Mouse (Mus musculus) G1E (cell line): ENCODE results near the gene Calcrl. TPM values are rescaled to one million over a fixed set of nuclear protein-coding genes. Genes with fewer than 3 reads are reported as not detected.

ENCODE experiments used
- ATAC-seq: 2 replicates; pipeline ENCODE4 v1.8.0; 2016; ENCODE audit warnings: mild to moderate bottlenecking; ENCODE audit not compliant: insufficient number of reproducible peaks, poor library complexity, low FRiP score, severe bottlenecking; ENCODE audit errors: extremely low read depth
- DNase-seq: peaks from one replicate; pipeline ENCODE4 v3.0.0; 2012; ENCODE audit warnings: low spot score
- H3K27me3 ChIP-seq: 2 replicates; pipeline ENCODE4 v1.6.1; 2012; ENCODE audit warnings: mild to moderate bottlenecking, low read length, inconsistent platforms; ENCODE audit not compliant: insufficient read depth
- H3K36me3 ChIP-seq: replicated peaks from 2 replicates; pipeline ENCODE3; 2012; ENCODE audit warnings: mild to moderate bottlenecking, inconsistent platforms
- H3K4me1 ChIP-seq: 2 replicates; pipeline ENCODE4 v1.6.1; 2012; ENCODE audit warnings: low read depth, low read length, inconsistent platforms, mixed read lengths; ENCODE audit not compliant: insufficient read depth
- H3K4me3 ChIP-seq: 2 replicates; pipeline ENCODE4 v1.5.1; 2012; ENCODE audit warnings: low read depth, mild to moderate bottlenecking, inconsistent platforms, low read length, moderate library complexity, mixed read lengths
- H3K9me3 ChIP-seq: replicated peaks from 2 replicates; pipeline ENCODE4 v1.6.1; 2012; ENCODE audit warnings: inconsistent platforms
- CTCF ChIP-seq: IDR thresholded peaks from 2 replicates; pipeline ENCODE4 v1.5.1; 2012; ENCODE audit warnings: low read depth, low read length, inconsistent platforms, mixed read lengths
- GATA1 ChIP-seq: IDR thresholded peaks from 2 replicates; pipeline ENCODE4 v1.6.1; 2012; ENCODE audit warnings: borderline replicate concordance, low read length, inconsistent platforms, mixed read lengths
- GATA2 ChIP-seq: IDR thresholded peaks from 2 replicates; pipeline ENCODE4 v1.6.1; 2012; ENCODE audit warnings: low read depth, low read length, inconsistent platforms, borderline replicate concordance
- POLR2AphosphoS5 ChIP-seq: IDR thresholded peaks from 2 replicates; pipeline ENCODE4 v1.6.1; 2012; ENCODE audit warnings: low read depth, low read length, inconsistent platforms; ENCODE audit not compliant: insufficient replicate concordance
- TAL1 ChIP-seq: conservative IDR thresholded peaks from 2 replicates; pipeline ENCODE4 v1.6.1; 2012; ENCODE audit warnings: low read depth, low read length, inconsistent platforms, mixed read lengths
- polyA plus RNA-seq: library from polyadenylated mRNA; stranded (reverse); fragments of >175 nt; gene quantifications from 2 replicates; pipeline ENCODE4 v1.2.3, GENCODE M21; 2012
- total RNA-seq, 2 experiments: library from RNA; stranded (forward) in 1 of 2; stranded (reverse) in 1 of 2; fragments of 200-1000 nt in 1 of 2; fragments of >200 nt in 1 of 2; fragmentation: Nextera tagmentation in 1 of 2; gene quantifications; 2 replicates each; pipeline ENCODE4 v1.2.3; 2014 to 2017

The Calcrl gene
- total and polyA plus RNA-seq, 3 experiments, result 0.05 to 17.3 (median 12.7) TPM

DNA sequence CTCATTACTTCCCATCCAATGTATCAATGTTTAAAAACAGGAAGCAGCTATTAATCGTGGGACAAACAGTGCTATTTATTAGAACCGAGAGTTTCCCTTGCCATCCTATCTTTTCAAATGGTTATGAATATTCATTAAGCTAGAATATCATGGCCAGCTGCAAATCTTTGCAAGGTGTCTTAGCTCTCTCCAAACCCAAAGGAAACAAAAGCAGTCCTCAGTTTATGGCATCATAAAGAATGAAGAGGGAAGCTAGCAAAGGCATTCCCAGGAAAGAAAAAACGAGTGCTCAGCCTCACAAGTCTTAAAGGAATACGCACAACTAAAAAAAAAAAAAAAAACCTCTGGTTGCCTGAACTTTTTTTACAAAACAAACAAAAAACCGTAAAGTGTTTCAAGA lies 128.7 kb downstream of the Calcrl start:
- Histone ChIP-seq H3K36me3 (no peaks in the 10 kb centered on the region), H3K4me3 (no peak overlapping the region), H3K9me3 (no peaks in the 10 kb centered on the region), H3K4me1 (no peaks in the 10 kb centered on the region), H3K27me3 (no peaks in the 10 kb centered on the region)
- ATAC-seq (no peak), DNase-seq (no peak)
- no peak for TF ChIP-seq TAL1
- TF ChIP-seq GATA1, result no peak
- no peak for TF ChIP-seq GATA2
- TF ChIP-seq POLR2AphosphoS5, result no peak
- TF ChIP-seq CTCF, result no peak

DNA sequence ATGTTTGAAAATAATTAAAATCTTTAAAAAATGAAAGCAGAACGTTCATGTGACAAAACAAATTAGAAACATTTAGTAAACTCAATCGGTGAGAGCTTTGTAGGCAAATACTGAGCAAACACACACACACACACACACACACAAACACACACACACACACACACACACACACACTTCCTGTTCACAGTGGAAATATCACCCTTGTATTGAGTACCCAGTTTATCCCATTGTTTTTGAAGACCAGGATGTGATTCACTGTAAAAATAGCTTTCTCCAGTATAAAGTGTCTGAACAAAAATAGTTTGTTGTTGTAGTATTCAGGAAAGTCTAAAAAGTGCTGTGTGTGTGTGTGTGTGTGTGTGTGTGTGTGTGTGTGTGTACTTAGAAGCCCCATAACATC lies 130.1 kb downstream of the Calcrl start:
- DNase-seq (no peak), ATAC-seq (no peak)
- TF ChIP-seq CTCF (no peak), GATA2 (no peak), GATA1 (no peak), POLR2AphosphoS5 (no peak), TAL1 (no peak)

GRCm38 (mm10) chr2:84294611-84295010 lies 130.6 kb downstream of the Calcrl start:
- no peak for TF ChIP-seq POLR2AphosphoS5
- TF ChIP-seq GATA1, result no peak
- no peak for TF ChIP-seq TAL1
- no peak for TF ChIP-seq GATA2
- no peak for TF ChIP-seq CTCF

More for the DNA sequence above, 130.1 kb downstream of the Calcrl start:
- Histone ChIP-seq H3K9me3 (no peaks in the 10 kb centered on the region), H3K4me1 (no peaks in the 10 kb centered on the region), H3K4me3 (no peak overlapping the region), H3K36me3 (no peaks in the 10 kb centered on the region), H3K27me3 (no peaks in the 10 kb centered on the region)

DNA sequence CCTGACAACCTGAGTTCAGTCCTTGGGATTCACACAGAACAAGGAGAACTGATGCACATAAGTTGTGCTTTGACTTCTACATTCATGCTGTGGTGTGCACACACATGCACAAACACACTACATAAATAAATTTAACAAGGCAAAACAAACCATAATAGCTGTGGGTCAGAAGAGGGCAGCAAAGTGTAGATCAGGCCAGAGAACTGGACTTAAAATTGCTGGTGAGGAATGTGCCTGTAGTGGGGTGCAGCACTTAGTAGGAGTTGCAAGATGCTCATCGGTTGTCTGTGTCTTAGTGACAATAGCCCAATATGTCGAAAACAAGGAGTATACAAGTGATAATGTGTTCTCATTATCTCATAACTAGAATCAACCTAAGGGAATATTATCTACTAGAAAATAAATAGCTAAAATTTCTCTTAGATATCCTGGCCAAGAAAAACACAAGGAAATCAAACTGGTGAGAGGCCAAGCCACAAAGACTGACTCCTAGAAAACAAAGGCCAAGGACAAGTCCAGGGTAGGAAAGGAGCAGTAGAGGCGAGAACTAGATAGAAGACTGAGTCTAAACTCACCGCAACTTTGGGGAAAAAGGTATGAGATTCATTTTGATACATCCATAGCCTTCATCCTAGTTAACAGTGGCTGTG lies 132.7 kb downstream of the Calcrl start:
- no peak overlapping the region for H3K4me3 ChIP-seq
- H3K4me1 ChIP-seq, result no peaks in the 10 kb centered on the region
- H3K36me3 ChIP-seq, result no peaks in the 10 kb centered on the region
- ATAC-seq (no peak), DNase-seq (no peak)
- 0 out of 2 replicates have a peak, but pooled peaks cover 5% of the 10 kb centered on the region for H3K27me3 ChIP-seq
- H3K9me3 ChIP-seq, result no peaks in the 10 kb centered on the region
- TF ChIP-seq POLR2AphosphoS5 (no peak), GATA2 (no peak), GATA1 (no peak), CTCF (no peak), TAL1 (no peak)

More at GRCm38 (mm10) chr2:84294611-84295010, 130.6 kb downstream of the Calcrl start:
- H3K4me1 ChIP-seq, result no peaks in the 10 kb centered on the region
- no peak for ATAC-seq
- no peak for DNase-seq
- no peaks in the 10 kb centered on the region for H3K27me3 ChIP-seq
- H3K9me3 ChIP-seq, result no peaks in the 10 kb centered on the region
- H3K4me3 ChIP-seq, result no peak overlapping the region
- H3K36me3 ChIP-seq, result no peaks in the 10 kb centered on the region

- no peaks in the 10 kb centered on the region for H3K9me3 ChIP-seq
- H3K27me3 ChIP-seq, result 0 out of 2 replicates have a peak, but pooled peaks cover 5% of the 10 kb centered on the region
- TF ChIP-seq CTCF (no peak), GATA1 (no peak), POLR2AphosphoS5 (no peak), GATA2 (no peak)
- H3K36me3 ChIP-seq, result no peaks in the 10 kb centered on the region
- no peak overlapping the region for H3K4me3 ChIP-seq
- DNase-seq (no peak), ATAC-seq (no peak)
- H3K4me1 ChIP-seq, result no peaks in the 10 kb centered on the region
Observed at GRCm38 (mm10) chr2:84288940-84289557, 136.2 kb downstream of the Calcrl start.

Other genes with a start within 250 kb of the Calcrl start
- 61.5 and 62.5 TPM in 2 replicates for gene Tfpi, start 51.4 kb upstream of the Calcrl start, total RNA-seq (2014; fragmentation: Nextera tagmentation)
- 37.1 and 41.4 TPM in 2 replicates for gene Tfpi, start 51.4 kb upstream of the Calcrl start, total RNA-seq (2017)
- gene Tfpi, start 51.4 kb upstream of the Calcrl start, polyA plus RNA-seq, result 1.2 TPM in 2 replicates
- gene Ctnnd1, start 225.4 kb upstream of the Calcrl start, total RNA-seq (2014; fragmentation: Nextera tagmentation), result 67.8 and 83.0 TPM in 2 replicates
- gene Ctnnd1, start 225.4 kb upstream of the Calcrl start, total RNA-seq (2017), result 25.3 and 29.8 TPM in 2 replicates
- gene Ctnnd1, start 225.4 kb upstream of the Calcrl start, polyA plus RNA-seq, result 9.6 and 13.8 TPM in 2 replicates
- gene Btbd18, start 233.7 kb upstream of the Calcrl start, total RNA-seq (2014; fragmentation: Nextera tagmentation), result not detected in 2 replicates
- 0.12 and 0.16 TPM in 2 replicates for gene Btbd18, start 233.7 kb upstream of the Calcrl start, total RNA-seq (2017)
- gene Btbd18, start 233.7 kb upstream of the Calcrl start, polyA plus RNA-seq, result not detected in 2 replicates
- gene Selenoh, start 245.4 kb upstream of the Calcrl start, total RNA-seq (2014; fragmentation: Nextera tagmentation), result 49.4 and 51.5 TPM in 2 replicates
- 160 and 178 TPM in 2 replicates for gene Selenoh, start 245.4 kb upstream of the Calcrl start, total RNA-seq (2017)
- gene Selenoh, start 245.4 kb upstream of the Calcrl start, polyA plus RNA-seq, result 381 and 384 TPM in 2 replicates